Mouse (Mus musculus) spleen, adult 2 months (tissue): ENCODE measurements around the gene Trpc7.

ENCODE experiments used
- CTCF ChIP-seq: fragments of 200-500 bp; IDR thresholded peaks from 2 replicates; pipeline ENCODE4 v1.5.1; 2011; ENCODE audit warnings: mild to moderate bottlenecking, inconsistent platforms; ENCODE audit not compliant: insufficient read depth, insufficient read length, insufficient replicate concordance; ENCODE audit errors: extremely low read depth
- POLR2A ChIP-seq: fragments of 200-500 bp; IDR thresholded peaks from 2 replicates; pipeline ENCODE4 v1.6.1; 2011; ENCODE audit warnings: low read depth, low read length, inconsistent platforms

DNA sequence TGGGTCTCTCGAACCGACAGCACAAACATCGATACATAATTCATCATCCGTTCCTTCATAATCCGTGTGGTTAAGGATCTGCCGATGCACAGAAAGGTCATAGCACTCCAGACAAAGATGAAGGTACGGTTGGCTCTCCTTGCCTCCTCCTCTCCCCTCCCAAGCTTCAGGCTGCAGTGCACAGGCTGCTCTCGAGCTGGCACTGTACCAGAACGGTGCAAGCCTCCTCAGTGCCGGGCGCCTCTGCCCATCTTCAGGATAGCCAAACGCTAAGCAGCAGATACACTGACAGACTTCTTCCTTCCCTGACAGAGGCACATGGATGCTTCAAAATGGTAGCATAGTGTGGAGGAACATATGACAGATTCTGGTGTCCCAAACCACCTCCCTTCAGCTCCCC is 12.9 kb downstream of the Trpc7 start:
- no peak for TF ChIP-seq CTCF
- TF ChIP-seq POLR2A: no peak
